Mouse (Mus musculus) cerebellum, postnatal 14 days (tissue): ENCODE results near the gene Ggcx.
"Not testable (repeated sequence)": the region's sequence is repeated elsewhere in the genome, so short reads cannot be mapped to it uniquely, and the experiment has no call there.

Experiments
- DNase-seq, 2 experiments: peaks; one replicate each; pipeline ENCODE4 v3.0.0; 2021; ENCODE audit warnings: mixed read lengths in 2 of 2

Ggcx gene

DNA sequence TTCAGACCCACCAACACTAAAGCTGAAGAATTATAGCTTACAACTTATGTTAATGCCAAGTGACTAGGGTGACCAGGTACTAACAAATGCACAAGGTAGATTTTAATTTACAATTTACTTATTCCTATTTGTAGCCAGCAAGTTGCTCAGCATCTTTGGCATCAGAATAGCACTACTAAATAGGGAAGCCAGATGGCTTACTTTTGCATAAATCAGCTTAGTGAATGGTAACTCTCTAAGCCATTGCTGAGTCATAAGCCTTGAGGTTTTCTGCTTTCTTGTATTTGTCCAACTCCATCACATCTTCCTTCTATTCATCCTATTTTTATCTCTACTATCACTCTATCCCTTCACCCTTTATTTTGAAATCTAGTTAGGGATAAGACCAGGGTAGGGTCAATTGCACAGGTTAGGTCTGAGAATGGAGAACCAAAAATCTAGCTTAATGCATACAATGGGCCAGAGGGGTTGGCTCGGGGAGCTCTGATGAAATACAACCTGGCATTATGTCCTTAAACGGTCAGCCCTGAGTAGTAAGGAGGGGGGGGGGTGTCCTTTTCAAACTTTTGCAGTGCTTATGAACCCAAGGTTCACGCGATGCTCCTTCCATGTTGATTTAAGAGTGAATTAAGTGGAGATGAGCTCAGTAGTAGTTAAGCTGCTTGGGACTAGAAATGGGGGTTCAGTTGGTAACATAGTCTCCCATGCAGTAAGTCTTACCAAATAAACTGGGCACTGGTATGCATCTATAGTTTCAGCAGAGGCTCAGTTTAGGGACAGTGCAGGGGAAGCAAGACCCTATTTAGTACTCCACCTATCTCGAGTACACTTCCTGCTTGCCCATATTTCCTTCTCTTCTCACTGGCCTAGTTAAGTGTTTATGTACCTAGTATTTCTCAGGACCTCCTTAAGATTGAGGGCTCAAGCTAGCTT, 17.1 kb downstream of the Ggcx start:
- no peak for DNase-seq

- DNase-seq: no peak
These were observed 18.0 kb downstream of the Ggcx start for GRCm38 (mm10) chr6:72432153-72432552.

- DNase-seq: no peak
These were observed 24.1 kb downstream of the Ggcx start for GRCm38 (mm10) chr6:72438226-72438625.

DNA sequence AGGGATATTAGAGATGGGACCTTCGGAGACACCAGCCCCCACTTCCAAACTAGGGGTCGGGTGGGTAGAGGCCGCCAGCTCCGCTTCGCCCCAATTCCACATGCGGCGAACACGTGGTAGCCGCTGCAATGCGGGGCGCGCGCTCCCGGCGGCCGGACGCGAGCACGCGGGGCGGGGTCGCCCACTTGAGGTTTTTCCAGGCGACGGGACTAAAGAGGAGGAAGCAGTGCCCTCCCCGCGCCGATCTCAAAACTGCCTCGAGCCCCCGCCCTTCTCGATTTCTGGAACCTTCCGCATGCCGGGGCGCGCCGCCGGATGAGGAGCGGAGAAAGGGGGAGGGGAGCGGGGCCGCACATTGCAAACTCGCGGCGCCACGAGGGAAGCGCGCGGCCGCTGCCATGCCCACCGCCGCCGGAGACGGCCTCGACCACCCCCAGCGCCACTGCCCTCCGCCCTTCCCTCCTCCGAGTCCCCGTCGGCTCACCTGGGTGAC, 24.8 kb downstream of the Ggcx start:
- peak; percentile 94 to 97 for DNase-seq

DNA sequence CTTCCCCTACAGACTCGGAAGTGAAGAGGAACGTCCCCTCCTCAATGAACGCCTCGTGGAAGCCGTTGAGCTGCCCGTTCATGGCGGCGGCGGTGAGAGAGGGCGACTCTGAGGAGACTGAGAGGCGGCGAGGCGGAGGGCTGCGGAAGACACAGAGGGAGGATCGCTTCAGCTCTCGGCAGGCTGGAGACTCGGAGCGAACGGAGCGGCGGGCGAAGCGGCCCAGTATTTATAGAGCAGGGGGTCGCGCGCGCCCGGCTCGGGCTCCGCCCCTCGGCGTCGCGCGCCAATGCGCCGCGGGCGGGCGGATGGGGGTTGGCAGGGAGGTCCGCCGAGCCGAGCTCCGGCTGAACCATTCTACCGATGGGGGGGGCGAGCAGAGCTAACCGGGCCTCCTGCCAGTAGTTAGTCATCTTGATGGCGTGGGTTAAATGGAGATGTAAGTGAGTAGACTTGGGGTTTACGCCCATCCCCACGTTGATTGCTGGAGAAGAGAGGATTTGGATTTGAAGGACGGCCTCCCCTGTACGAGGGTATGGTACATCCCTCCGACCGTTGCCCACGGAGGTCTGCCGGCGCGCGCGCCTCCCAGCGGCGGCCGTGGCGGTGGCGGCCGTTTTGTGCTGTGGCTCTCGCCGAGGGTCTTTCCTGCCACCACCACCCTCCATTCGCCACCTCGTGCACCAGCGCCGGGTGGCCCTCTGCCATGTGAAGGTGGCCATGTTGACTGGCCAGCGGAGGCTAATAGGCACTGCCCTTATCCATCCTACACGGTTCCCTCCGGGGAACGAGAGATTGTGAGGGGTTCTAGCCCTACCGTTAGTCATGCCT, 25.5 kb downstream of the Ggcx start, which contains the start of gene Mat2a:
TSS of gene Mat2a (minus strand) at position 204 of the 831 bp plus-strand sequence.
- DNase-seq: peak; percentile 98 to 99

DNA sequence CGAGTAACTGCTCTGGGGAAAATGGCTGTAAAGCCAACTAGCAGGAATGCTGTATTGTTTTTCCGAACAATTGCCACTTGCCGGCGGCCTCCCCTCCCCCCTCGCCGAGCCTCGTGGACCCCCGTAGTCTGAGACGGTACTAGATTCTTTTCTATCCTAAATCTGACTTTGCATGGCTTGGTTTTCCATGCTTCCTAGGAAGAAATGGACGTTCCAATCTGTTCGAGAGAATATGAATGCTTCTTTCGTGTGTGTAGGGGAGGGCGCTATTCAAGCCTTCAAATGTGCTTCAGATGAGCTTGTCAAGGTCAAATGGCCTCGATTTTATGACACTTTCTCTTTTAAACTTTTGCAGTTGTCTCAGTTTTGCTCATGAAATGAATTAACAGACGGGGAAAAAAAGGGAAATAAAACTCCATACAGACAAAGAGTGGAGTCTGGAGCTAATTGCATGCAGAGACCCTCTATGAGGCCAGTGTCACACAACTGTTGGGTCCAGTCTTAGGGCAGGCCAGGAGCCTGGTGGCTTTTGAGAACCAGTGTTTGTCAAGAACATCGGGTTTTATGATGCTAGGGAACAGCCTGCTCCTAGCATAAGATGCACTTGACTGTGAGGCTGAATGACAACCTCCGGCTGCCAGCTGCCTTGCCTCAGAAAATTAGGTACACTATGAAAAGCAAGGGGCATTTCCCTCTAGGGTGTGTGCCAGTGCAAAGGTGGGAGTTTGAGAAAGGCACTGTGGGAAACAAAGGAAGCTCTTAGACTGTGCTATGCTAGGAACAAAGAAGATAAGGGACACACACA, 26.3 kb downstream of the Ggcx start:
- peak; percentile 45 to 62 for DNase-seq

- no peak for DNase-seq
These were observed 29.0 kb downstream of the Ggcx start for GRCm38 (mm10) chr6:72442921-72443604.

- DNase-seq: no peak
These were observed 30.9 kb downstream of the Ggcx start for GRCm38 (mm10) chr6:72445011-72445410.

GRCm38 (mm10) chr6:72447487-72447886, 33.4 kb downstream of the Ggcx start:
- DNase-seq: no peak

GRCm38 (mm10) chr6:72451778-72452177, 37.7 kb downstream of the Ggcx start:
- DNase-seq: not testable (repeated sequence)

- no peak for DNase-seq
These were observed 38.2 kb downstream of the Ggcx start for GRCm38 (mm10) chr6:72452329-72452728.

DNA sequence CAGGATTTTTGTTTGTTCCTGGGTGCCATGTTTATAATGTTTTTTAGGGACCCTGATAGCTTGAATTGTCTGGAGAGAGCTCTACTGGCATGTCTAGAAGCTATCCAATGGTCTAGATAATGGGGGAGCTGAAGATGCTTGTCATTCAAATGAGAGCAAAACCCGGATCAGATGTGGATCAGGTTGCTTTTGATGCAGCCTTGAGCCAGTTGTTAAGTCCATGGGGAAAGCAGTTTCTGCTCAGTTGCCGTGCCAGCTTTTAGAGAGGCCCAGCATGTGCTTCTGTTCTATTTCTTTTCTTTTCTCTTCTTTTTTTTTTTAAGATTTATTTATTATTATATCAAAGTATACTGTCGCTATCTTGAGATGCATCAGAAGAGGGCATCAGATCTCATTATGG, 39.5 kb downstream of the Ggcx start:
- no peak for DNase-seq

GRCm38 (mm10) chr6:72454072-72454746, 40.1 kb downstream of the Ggcx start:
- DNase-seq: no peak

- DNase-seq: peak; percentile 27 to 34
These were observed 40.8 kb downstream of the Ggcx start for GRCm38 (mm10) chr6:72454833-72455373.

- DNase-seq: no peak
These were observed 42.5 kb downstream of the Ggcx start for GRCm38 (mm10) chr6:72456567-72456966.

GRCm38 (mm10) chr6:72458418-72458817, 44.3 kb downstream of the Ggcx start:
- DNase-seq: no peak

- DNase-seq: no peak
These were observed 44.8 kb downstream of the Ggcx start for GRCm38 (mm10) chr6:72458921-72459320.

- DNase-seq: no peak
These were observed 46.1 kb downstream of the Ggcx start for GRCm38 (mm10) chr6:72460036-72460801.

DNA sequence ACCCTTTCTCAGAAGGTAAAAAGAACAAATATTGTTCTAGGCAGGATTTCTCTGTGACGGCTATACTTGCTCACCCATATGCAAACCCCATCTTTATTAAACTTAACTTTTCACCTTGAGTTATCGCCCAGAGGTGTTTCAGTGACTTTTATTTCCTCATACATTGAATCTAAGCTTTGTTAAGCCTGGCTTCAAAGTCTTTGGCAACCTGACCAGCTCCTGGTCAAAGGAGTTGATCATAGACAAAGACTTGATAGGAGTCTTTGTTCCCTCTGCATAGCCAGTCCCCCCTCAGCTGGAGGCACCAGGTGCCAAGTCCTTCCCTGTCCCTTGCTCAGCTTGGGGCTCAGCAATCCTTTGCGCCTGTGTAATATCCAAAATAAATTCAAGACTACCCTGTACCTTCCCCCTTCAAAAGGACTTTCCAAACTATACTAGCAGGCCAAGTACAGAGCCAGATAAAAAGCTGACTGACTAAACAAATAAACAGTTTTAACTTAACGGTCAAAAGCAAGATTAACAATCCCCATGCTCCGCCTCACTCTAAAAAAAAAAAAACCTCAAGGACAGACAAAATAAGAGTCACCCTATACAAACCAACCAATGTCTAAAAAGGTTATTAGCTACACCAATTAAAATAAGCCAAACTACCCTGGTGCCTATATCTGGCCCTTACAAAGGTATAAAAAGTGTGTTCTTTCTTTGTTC, 48.6 kb downstream of the Ggcx start:
- not testable (repeated sequence) for DNase-seq
